Mouse (Mus musculus) liver, embryonic 15.5 days (tissue): ENCODE data around the gene Nr2e3. TPM values are rescaled to one million over a fixed set of nuclear protein-coding genes. Genes with fewer than 3 reads are reported as not detected.
"Not testable (repeated sequence)": the region's sequence is repeated elsewhere in the genome, so short reads cannot be mapped to it uniquely, and the experiment has no call there.

Experiments used
- ATAC-seq: fragments of 200-750 bp; cut with Nextera tagmentation; 2 replicates; pipeline ENCODE4 v1.8.0; 2017; ENCODE audit warnings: moderate number of reproducible peaks, mild to moderate bottlenecking, moderate library complexity; ENCODE audit not compliant: insufficient read depth
- H3K27ac ChIP-seq: fragments of 300-500 bp; sonication (generic); replicated peaks from 2 replicates; pipeline ENCODE4 v1.5.1; 2015; ENCODE audit warnings: mild to moderate bottlenecking, inconsistent platforms
- H3K27me3 ChIP-seq: fragments of 300-500 bp; sonication (generic); 2 replicates; pipeline ENCODE4 v1.6.1; 2015; ENCODE audit warnings: mild to moderate bottlenecking, inconsistent platforms
- H3K36me3 ChIP-seq: fragments of 300-500 bp; sonication (generic); replicated peaks from 2 replicates; pipeline ENCODE4 v1.6.1; 2015; ENCODE audit warnings: moderate library complexity, mild to moderate bottlenecking, inconsistent platforms
- H3K4me1 ChIP-seq: fragments of 300-500 bp; sonication (generic); replicated peaks from 2 replicates; pipeline ENCODE4 v1.6.1; 2015; ENCODE audit warnings: inconsistent platforms
- H3K4me2 ChIP-seq: fragments of 300-500 bp; sonication (generic); 2 replicates; pipeline ENCODE4 v1.6.1; 2015; ENCODE audit warnings: moderate library complexity, mild to moderate bottlenecking, inconsistent platforms
- H3K4me3 ChIP-seq: fragments of 300-500 bp; sonication (generic); replicated peaks from 2 replicates; pipeline ENCODE4 v1.5.1; 2015; ENCODE audit warnings: mild to moderate bottlenecking, inconsistent platforms
- H3K9ac ChIP-seq: fragments of 300-500 bp; sonication (generic); 2 replicates; pipeline ENCODE4 v1.6.1; 2015; ENCODE audit warnings: moderate library complexity, mild to moderate bottlenecking, inconsistent platforms
- H3K9me3 ChIP-seq: fragments of 300-500 bp; sonication (generic); replicated peaks from 2 replicates; pipeline ENCODE4 v1.6.1; 2016; ENCODE audit warnings: inconsistent platforms
- WGBS: fragments of 180-500 bp; shearing (Covaris S2); methylation state at CpG from one replicate; pipeline ENCODE4 v1.1.7; 2015; ENCODE audit warnings: mixed read lengths; ENCODE audit not compliant: insufficient replicate concordance; 5-methylcytosine and 5-hydroxymethylcytosine counted together
- polyA plus RNA-seq: library from polyadenylated mRNA; unstranded; fragments of >200 nt; fragmentation: Nextera tagmentation; extraction: Ambion mirVana; gene quantifications from 2 replicates; pipeline ENCODE4 v1.2.1, GENCODE M21; 2015

The Nr2e3 gene
- polyA plus RNA-seq, 1 experiment from 2014 or later: not detected

- Histone ChIP-seq H3K4me3 (no peak overlapping the region), H3K9ac (no peak overlapping the region), H3K36me3 (no peaks in the 10 kb centered on the region), H3K9me3 (no peaks in the 10 kb centered on the region), H3K27me3 (0 out of 2 replicates have a peak, but pooled peaks cover 4% of the 10 kb centered on the region), H3K4me1 (no peaks in the 10 kb centered on the region), H3K27ac (no peak overlapping the region), H3K4me2 (no peak overlapping the region)
- WGBS: 76% methylated on average over 8 of the region's 8 CpGs
- no peak for ATAC-seq
Measured at GRCm38 (mm10) chr9:59938529-59938928, 21.9 kb downstream of the Nr2e3 start.

- not testable (repeated sequence) for H3K36me3 ChIP-seq, H3K4me2 ChIP-seq, H3K27me3 ChIP-seq, H3K4me3 ChIP-seq, H3K9ac ChIP-seq, H3K9me3 ChIP-seq, H3K4me1 ChIP-seq, H3K27ac ChIP-seq, ATAC-seq
- 57% methylated on average over 8 of the region's 8 CpGs for WGBS
Measured at GRCm38 (mm10) chr9:59935866-59936265, 24.6 kb downstream of the Nr2e3 start.

GRCm38 (mm10) chr9:59930248-59930647 lies 30.2 kb downstream of the Nr2e3 start:
- Histone ChIP-seq H3K27ac (no peak overlapping the region), H3K36me3 (no peaks in the 10 kb centered on the region), H3K27me3 (no peaks in the 10 kb centered on the region), H3K9me3 (no peaks in the 10 kb centered on the region), H3K4me2 (no peak overlapping the region), H3K9ac (no peak overlapping the region), H3K4me3 (no peak overlapping the region), H3K4me1 (no peaks in the 10 kb centered on the region)
- no peak for ATAC-seq
- WGBS: 46% methylated on average over 3 of the region's 3 CpGs

- Histone ChIP-seq H3K4me2 (no peak overlapping the region), H3K9ac (no peak overlapping the region), H3K27me3 (no peaks in the 10 kb centered on the region), H3K4me1 (no peaks in the 10 kb centered on the region), H3K4me3 (no peak overlapping the region), H3K27ac (no peak overlapping the region), H3K9me3 (no peaks in the 10 kb centered on the region), H3K36me3 (no peaks in the 10 kb centered on the region)
- 35% methylated on average over 1 of the region's 1 CpGs for WGBS
- no peak for ATAC-seq
Measured at GRCm38 (mm10) chr9:59914761-59915160, 45.7 kb downstream of the Nr2e3 start.

GRCm38 (mm10) chr9:59903382-59903781 lies 57.1 kb downstream of the Nr2e3 start:
- no peaks in the 10 kb centered on the region for H3K27me3 ChIP-seq
- no peak overlapping the region for H3K4me2 ChIP-seq
- H3K36me3 ChIP-seq: no peaks in the 10 kb centered on the region; the same call in 1 of the 2 replicates
- no peak overlapping the region for H3K4me3 ChIP-seq
- H3K4me1 ChIP-seq: peaks cover 5% of the 10 kb centered on the region
- WGBS: 38% methylated on average over 1 of the region's 1 CpGs
- ATAC-seq: no peak
- H3K27ac ChIP-seq: no peak overlapping the region
- no peak overlapping the region for H3K9ac ChIP-seq
- no peaks in the 10 kb centered on the region for H3K9me3 ChIP-seq

Other genes starting within 250 kb of the Nr2e3 start
- gene Senp8, start 209.9 kb downstream of the Nr2e3 start, polyA plus RNA-seq: 3.0 and 3.9 TPM in 2 replicates
- gene Myo9a, start 209.8 kb downstream of the Nr2e3 start, polyA plus RNA-seq: 3.1 and 3.4 TPM in 2 replicates